Mouse (Mus musculus) hindbrain, embryonic 13.5 days (tissue): ENCODE measurements around the gene Ubxn10. TPM values are rescaled to one million over a fixed set of nuclear protein-coding genes. Genes with fewer than 3 reads are reported as not detected.

ENCODE experiments used
- ATAC-seq: fragments of 200-750 bp; cut with Nextera tagmentation; 2 replicates; pipeline ENCODE4 v1.8.0; 2017; ENCODE audit warnings: moderate TSS enrichment; ENCODE audit not compliant: low FRiP score
- H3K27ac ChIP-seq: fragments of 300-500 bp; sonication (generic); 2 replicates; pipeline ENCODE4 v1.5.1; 2015; ENCODE audit warnings: inconsistent platforms, mild to moderate bottlenecking, moderate library complexity
- H3K27me3 ChIP-seq: fragments of 300-500 bp; sonication (generic); 2 replicates; pipeline ENCODE4 v1.6.1; 2015; ENCODE audit warnings: mild to moderate bottlenecking, inconsistent platforms
- H3K36me3 ChIP-seq: fragments of 300-500 bp; sonication (generic); 2 replicates; pipeline ENCODE4 v1.6.1; 2015; ENCODE audit warnings: mild to moderate bottlenecking, inconsistent platforms
- H3K4me1 ChIP-seq: fragments of 300-500 bp; sonication (generic); replicated peaks from 2 replicates; pipeline ENCODE4 v1.6.1; 2015; ENCODE audit warnings: inconsistent platforms
- H3K4me2 ChIP-seq: fragments of 300-500 bp; sonication (generic); 2 replicates; pipeline ENCODE4 v1.6.1; 2015; ENCODE audit warnings: inconsistent platforms, mild to moderate bottlenecking, moderate library complexity
- H3K4me3 ChIP-seq: fragments of 300-500 bp; sonication (generic); 2 replicates; pipeline ENCODE4 v1.5.1; 2015; ENCODE audit warnings: mild to moderate bottlenecking, inconsistent platforms
- H3K9ac ChIP-seq: fragments of 300-500 bp; sonication (generic); 2 replicates; pipeline ENCODE4 v1.6.1; 2015; ENCODE audit warnings: mild to moderate bottlenecking, inconsistent platforms
- H3K9me3 ChIP-seq: fragments of 300-500 bp; sonication (generic); 2 replicates; pipeline ENCODE4 v1.6.1; 2016; ENCODE audit warnings: inconsistent platforms
- WGBS: fragments of 180-500 bp; shearing (Covaris S2); methylation state at CpG from one replicate; pipeline ENCODE4 v1.1.7; 2015; 5-methylcytosine and 5-hydroxymethylcytosine counted together
- polyA plus RNA-seq: library from polyadenylated mRNA; unstranded; fragments of >200 nt; fragmentation: Nextera tagmentation; extraction: Ambion mirVana; gene quantifications from 2 replicates; pipeline ENCODE4 v1.2.1, GENCODE M21; 2015

Ubxn10 gene
- polyA plus RNA-seq, 1 experiment from 2014 or later: 4.1 TPM

DNA sequence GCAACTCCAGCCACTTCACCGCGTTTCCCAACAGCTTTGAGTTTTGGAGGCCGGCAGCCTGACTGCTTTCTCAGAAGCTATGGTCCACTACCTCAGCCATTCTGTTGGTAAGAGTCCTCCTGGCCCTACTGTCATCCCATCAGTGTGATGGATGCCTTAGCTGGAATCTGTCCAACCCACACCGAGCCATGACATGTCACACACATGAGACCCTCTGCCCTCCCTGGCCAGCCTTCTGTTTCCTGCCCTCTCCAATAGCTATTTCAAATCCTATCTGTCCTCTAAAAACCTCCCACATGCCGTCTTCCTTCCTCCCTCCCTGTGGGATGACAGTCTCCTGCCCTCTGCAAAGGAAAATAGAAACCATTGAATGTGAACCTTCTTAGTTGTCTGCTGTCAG, 11.2 kb downstream of the Ubxn10 start:
- no peak for ATAC-seq
- Histone ChIP-seq H3K27ac (no peak overlapping the region), H3K4me3 (no peak overlapping the region), H3K27me3 (no peaks in the 10 kb centered on the region), H3K9me3 (no peaks in the 10 kb centered on the region), H3K9ac (no peak overlapping the region), H3K36me3 (no peaks in the 10 kb centered on the region), H3K4me2 (peak overlapping the region; percentile 60), H3K4me1 (peaks cover 33% of the 10 kb centered on the region)
- WGBS: 72% methylated on average over 5 of the region's 5 CpGs

DNA sequence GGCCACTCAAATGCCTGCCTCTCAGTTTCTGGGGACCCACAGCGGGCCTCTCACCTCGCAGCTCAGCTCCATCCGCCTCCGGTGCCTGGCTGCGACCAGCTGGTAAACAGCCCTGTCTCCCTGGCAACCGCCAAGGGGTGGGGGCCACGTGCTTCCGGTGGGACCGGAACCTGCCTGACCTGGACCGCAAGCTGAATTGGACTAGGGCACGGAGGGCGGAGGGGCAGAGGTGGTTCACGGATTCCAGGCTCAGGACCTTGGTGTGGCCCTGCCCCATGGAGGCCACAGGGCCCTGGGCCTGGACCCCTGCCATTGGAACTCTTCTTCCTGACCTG, 11.9 kb downstream of the Ubxn10 start:
- WGBS: 3% methylated on average over 13 of the region's 13 CpGs
- peak; percentile 83 for ATAC-seq
- H3K36me3 ChIP-seq: no peaks in the 10 kb centered on the region

DNA sequence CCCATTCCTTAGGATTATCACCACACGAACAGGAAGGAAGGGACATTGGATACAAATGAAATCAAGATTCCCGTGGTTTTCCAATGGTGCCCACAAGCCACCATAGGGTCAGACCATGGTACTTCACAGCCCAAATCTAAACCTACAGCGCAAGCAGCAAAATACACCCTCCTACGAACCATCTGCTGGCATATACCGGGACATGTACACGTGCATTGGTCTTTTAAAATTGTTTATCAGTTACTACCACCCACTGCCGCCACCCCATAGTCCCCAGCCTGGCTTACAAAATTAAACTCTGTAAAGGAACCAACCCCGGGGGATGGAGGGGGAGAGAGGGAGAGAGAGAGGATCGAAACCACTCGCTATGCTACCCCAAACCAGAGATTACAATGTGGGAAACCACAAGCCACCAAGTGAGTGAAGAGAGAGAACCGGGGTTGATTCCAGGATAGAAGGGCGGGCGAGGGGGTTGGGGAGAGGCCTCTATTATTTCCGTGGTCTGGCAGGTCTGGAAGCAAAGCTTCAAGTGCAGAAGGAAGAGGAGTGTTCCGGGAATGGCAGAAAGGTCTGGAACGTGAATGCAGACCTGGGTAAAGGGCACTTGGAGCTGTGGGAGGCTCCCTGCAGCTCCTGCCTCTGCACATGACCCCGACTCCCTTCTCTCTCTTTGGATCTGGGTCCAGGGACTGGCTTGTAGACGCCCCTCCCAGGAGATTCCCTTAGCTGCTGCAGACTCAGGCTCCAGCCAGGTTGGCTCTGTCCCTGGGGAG, 12.4 kb downstream of the Ubxn10 start, which contains the start of gene Pla2g2c:
Gene Pla2g2c, plus strand, starts transcription at position 439 of the 773 bp plus-strand sequence.
- peak within 1 kb of the TSS; percentile 66 for H3K9ac ChIP-seq
- peak within 1 kb of the TSS; percentile 60 for H3K4me2 ChIP-seq
- H3K9me3 ChIP-seq: no peaks in the 10 kb centered on the region
- H3K36me3 ChIP-seq: no peaks in the 10 kb centered on the region
- H3K4me3 ChIP-seq: peak within 1 kb of the TSS; percentile 37
- H3K27ac ChIP-seq: peak within 1 kb of the TSS; percentile 44
- 47% methylated on average over 18 of the region's 18 CpGs for WGBS
- no peak for ATAC-seq
- no peaks in the 10 kb centered on the region for H3K27me3 ChIP-seq
- peaks cover 32% of the 10 kb centered on the region for H3K4me1 ChIP-seq

More for the DNA sequence above, 11.9 kb downstream of the Ubxn10 start:
- peaks cover 33% of the 10 kb centered on the region for H3K4me1 ChIP-seq
- H3K9me3 ChIP-seq: no peaks in the 10 kb centered on the region
- H3K4me3 ChIP-seq: peak overlapping the region; percentile 37
- peak overlapping the region; percentile 60 for H3K4me2 ChIP-seq
- H3K9ac ChIP-seq: peak overlapping the region; percentile 66
- no peaks in the 10 kb centered on the region for H3K27me3 ChIP-seq
- H3K27ac ChIP-seq: peak overlapping the region; percentile 44; the same call in 1 of the 2 replicates

DNA sequence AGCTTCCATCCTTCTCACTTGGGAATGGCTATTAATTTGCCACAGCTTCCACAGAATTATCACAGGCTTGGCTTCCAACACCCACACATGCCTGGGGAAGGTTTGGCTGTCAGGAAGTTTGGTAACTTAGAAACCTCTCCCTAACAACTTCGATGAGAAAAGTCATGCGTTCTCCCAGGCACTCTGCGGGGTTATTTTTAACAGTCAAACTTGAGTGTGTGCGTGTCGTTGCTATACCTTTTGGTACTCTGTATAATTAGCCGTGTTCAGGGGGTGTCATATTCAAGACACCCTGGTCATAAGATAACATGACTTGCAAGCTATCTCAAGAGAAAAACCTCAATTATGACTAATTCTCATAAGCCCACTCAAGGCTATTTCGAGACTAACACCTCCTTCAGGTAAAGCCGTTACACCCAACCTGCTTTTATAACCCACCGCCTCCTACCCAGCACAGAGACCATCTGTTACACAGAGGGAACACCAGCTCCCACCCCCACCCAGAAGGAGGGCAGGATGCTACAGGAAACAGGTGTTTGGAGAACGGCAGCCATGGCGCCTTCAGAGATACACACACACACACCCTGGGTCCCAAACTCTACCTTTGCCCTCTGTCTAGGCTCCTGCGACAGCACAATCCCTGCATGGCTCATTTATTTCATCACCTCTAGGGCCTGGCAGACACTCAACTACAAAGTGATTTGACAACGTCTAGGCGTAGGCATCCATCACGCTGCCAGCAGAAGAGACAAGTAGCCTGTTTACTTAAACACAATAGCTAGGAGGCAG, 13.3 kb downstream of the Ubxn10 start:
- WGBS: 64% methylated on average over 15 of the region's 15 CpGs
- ATAC-seq: no peak
- H3K27me3 ChIP-seq: no peaks in the 10 kb centered on the region
- peaks cover 25% of the 10 kb centered on the region for H3K4me1 ChIP-seq
- H3K4me3 ChIP-seq: no peak overlapping the region
- peak overlapping the region; percentile 44; the same call in 1 of the 2 replicates for H3K27ac ChIP-seq
- H3K4me2 ChIP-seq: peak overlapping the region; percentile 60; the same call in 1 of the 2 replicates
- H3K36me3 ChIP-seq: no peaks in the 10 kb centered on the region
- no peaks in the 10 kb centered on the region for H3K9me3 ChIP-seq
- no peak overlapping the region for H3K9ac ChIP-seq

DNA sequence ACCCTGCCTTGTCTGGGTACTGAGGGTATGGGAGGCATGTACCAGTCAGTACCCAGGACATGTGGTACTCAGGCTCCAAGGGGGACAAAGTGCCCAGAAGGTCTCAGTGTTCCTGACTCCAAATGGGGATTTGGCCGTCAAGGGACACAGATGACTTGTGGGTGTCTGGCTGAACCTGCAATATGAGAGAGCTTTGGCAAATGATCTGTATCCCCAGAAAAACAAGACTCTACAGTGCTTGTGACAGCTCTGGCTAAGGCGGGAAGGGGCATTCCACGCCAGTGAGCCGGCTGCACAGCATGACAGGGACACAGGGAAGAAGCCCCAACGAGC, 17.7 kb downstream of the Ubxn10 start:
- no peaks in the 10 kb centered on the region for H3K9me3 ChIP-seq
- no peak for ATAC-seq
- H3K4me1 ChIP-seq: peaks cover 6% of the 10 kb centered on the region
- H3K4me3 ChIP-seq: no peak overlapping the region
- H3K27me3 ChIP-seq: no peaks in the 10 kb centered on the region
- H3K4me2 ChIP-seq: no peak overlapping the region
- H3K27ac ChIP-seq: no peak overlapping the region
- WGBS: 68% methylated on average over 5 of the region's 5 CpGs
- no peaks in the 10 kb centered on the region for H3K36me3 ChIP-seq
- H3K9ac ChIP-seq: no peak overlapping the region

DNA sequence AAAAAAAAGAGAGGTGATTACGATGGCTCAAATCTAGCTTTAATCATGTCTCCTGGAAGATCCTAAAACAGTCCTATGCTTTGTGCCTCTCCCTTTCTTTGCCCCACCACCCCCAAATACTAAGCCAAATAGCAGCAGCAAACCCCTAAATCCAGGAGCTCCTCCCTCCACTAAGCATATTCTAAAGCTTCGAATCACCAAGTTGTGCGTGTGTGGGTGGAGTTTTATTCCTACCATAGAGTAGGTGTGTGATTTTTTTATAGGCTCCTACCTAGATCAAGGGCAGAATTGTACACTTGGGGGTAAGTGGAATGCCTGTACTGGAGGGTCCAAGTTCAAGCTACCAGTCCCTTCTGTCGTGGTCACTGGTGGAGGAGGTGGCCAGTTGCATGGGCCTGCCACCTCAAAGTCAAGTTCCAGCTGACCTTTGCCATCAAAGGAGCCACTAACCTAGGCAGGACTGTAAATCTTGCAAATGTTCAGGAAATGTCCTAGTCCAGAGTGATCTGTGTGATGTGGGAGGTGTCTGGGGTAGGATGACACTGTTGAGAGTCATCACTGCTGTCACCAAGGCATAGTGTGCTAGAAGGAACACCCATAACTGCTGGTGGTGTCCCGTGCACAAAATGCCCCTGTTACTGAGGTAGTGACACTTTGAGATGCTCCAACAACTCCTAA, 18.2 kb downstream of the Ubxn10 start:
- Histone ChIP-seq H3K9ac (no peak overlapping the region), H3K27me3 (no peaks in the 10 kb centered on the region), H3K9me3 (no peaks in the 10 kb centered on the region), H3K27ac (no peak overlapping the region), H3K4me2 (no peak overlapping the region), H3K36me3 (no peaks in the 10 kb centered on the region), H3K4me3 (no peak overlapping the region), H3K4me1 (peaks cover under 1% of the 10 kb centered on the region; the same call in 1 of the 2 replicates)
- 87% methylated on average over 5 of the region's 5 CpGs for whole genome bisulfite sequencing
- no peak for ATAC-seq

DNA sequence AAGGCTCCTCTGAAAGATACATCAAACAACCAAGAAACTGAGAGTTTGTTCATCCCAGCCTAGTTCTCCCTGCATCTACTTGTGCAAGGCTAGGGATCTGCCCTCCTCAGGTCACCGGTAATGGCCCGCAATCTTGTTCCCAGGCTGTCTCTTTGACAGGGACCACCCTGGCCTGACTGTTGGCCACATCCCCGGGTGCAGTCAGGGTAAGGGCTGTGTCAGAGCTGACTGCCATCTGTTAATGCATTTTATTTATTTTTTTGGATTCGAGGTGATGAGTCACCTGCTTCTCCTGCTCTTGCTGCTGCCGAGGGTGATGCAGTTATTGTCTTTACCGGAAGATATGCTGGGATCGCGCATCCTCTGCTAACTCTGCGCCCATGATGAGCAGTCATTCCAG, 20.3 kb downstream of the Ubxn10 start:
- H3K4me3 ChIP-seq: no peak overlapping the region
- 92% methylated on average over 9 of the region's 9 CpGs for WGBS
- no peaks in the 10 kb centered on the region for H3K36me3 ChIP-seq
- H3K27me3 ChIP-seq: no peaks in the 10 kb centered on the region
- H3K4me2 ChIP-seq: no peak overlapping the region
- H3K27ac ChIP-seq: no peak overlapping the region
- ATAC-seq: no peak
- H3K4me1 ChIP-seq: no peaks in the 10 kb centered on the region
- H3K9ac ChIP-seq: no peak overlapping the region
- no peaks in the 10 kb centered on the region for H3K9me3 ChIP-seq

DNA sequence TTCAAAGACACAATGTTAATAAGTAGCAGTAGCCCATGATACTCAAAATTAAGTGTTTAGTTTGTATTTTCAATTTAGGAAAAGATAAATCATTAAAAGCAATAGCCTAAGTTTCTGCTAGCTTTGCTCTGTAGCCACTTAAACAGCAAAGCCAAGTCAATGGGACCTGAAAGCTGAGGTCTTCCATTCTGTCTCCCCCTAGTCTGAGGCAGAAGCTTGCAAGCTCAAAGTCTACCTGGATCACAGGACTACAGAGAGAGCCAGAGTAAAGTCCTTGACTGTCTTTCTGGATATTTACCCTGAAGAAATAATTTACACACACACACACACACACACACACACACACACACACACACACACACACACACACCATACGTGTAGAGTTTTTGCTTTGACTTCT, 22.8 kb downstream of the Ubxn10 start:
- Histone ChIP-seq H3K36me3 (no peaks in the 10 kb centered on the region), H3K9ac (no peak overlapping the region), H3K27ac (no peak overlapping the region), H3K4me3 (no peak overlapping the region), H3K9me3 (no peaks in the 10 kb centered on the region), H3K4me1 (peaks cover 16% of the 10 kb centered on the region), H3K4me2 (no peak overlapping the region), H3K27me3 (no peaks in the 10 kb centered on the region)
- no peak for ATAC-seq
- 93% methylated on average over 1 of the region's 1 CpGs for WGBS

DNA sequence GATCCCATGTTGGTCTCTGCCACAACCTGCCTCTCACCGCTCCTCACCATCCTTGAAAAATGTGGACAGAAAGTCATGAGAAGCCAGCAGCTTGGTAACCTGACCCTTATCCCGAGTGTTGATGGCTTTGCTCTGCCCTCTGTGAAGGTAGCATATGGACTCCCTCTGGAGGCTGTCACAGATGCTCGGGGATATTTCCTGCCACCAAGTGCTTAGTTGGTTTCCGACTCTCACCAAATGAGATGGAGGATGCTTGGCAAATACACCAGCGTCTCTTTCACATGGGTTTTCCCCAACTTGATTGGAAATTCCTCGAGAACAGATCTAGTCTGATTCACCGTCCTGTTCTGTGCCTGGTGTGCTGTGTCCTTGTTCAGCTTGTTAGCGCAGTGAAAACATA, 24.3 kb downstream of the Ubxn10 start:
- Histone ChIP-seq H3K27me3 (no peaks in the 10 kb centered on the region), H3K4me2 (no peak overlapping the region), H3K27ac (no peak overlapping the region), H3K4me3 (no peak overlapping the region), H3K9ac (no peak overlapping the region), H3K9me3 (no peaks in the 10 kb centered on the region), H3K4me1 (peaks cover 16% of the 10 kb centered on the region), H3K36me3 (no peaks in the 10 kb centered on the region)
- WGBS: 84% methylated on average over 8 of the region's 8 CpGs
- ATAC-seq: no peak

DNA sequence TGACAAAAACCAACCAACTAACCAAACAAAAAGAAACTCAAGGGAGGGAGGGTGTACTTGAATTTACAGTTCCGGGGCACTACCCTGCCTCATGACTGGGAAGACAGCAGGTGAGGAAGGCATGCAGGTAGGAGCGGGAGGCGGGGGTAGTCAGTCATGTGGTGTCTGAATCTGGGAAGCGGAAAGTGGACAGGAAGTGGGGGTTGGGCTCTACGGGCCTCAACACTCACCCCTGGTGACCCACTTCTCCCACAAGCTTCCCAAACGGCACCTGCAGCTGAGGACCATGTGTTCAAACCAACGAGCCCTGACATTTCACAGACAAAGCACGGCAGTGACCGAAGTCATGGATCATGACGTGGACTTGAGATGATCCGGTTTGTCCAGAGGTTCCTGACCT, 24.9 kb downstream of the Ubxn10 start:
- ATAC-seq: no peak
- H3K4me1 ChIP-seq: peaks cover 16% of the 10 kb centered on the region
- no peak overlapping the region for H3K4me2 ChIP-seq
- no peaks in the 10 kb centered on the region for H3K27me3 ChIP-seq
- WGBS: 90% methylated on average over 11 of the region's 11 CpGs
- no peaks in the 10 kb centered on the region for H3K36me3 ChIP-seq
- H3K4me3 ChIP-seq: no peak overlapping the region
- H3K9ac ChIP-seq: no peak overlapping the region
- H3K9me3 ChIP-seq: no peaks in the 10 kb centered on the region
- H3K27ac ChIP-seq: no peak overlapping the region

DNA sequence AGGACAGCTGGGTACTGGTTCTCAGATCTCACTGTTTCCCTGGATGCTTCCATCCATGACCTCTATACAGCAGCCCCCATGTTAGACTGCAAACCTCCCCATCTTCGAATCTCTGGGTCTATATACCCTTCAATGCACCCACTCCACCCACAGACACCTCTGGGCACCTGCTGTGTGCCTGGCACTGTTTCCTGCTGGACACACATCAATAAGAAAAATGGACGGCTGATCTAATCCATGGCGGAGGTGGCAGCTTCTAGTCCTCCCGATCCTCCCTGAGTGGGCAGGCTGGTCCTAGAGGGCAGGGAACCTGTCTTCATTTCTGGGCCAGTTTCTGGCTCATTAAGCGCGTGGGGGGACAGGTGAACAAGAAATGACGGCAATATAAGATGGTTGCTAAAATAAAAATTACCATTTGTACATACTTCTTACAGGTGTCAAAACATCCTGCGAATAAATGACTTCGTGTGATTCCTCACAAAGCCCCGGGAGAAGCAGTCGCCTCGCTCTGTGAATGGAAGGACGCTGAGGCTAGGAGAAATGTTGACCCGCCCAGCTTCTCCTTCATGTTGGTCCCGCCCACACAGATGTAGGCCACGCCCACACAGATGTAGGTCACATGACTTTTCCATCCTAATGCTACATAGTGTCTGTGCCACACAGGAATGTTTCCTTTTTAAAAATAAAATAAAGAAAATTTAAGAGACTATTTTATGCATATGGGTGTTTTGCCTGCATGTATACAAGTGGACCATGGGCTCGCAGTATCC, 25.7 kb downstream of the Ubxn10 start:
- Histone ChIP-seq H3K4me2 (no peak overlapping the region), H3K36me3 (no peaks in the 10 kb centered on the region), H3K27me3 (no peaks in the 10 kb centered on the region), H3K9me3 (no peaks in the 10 kb centered on the region), H3K4me1 (peaks cover 16% of the 10 kb centered on the region), H3K27ac (peak overlapping the region; percentile 76), H3K4me3 (no peak overlapping the region), H3K9ac (no peak overlapping the region)
- ATAC-seq: no peak
- 67% methylated on average over 17 of the region's 17 CpGs for WGBS

DNA sequence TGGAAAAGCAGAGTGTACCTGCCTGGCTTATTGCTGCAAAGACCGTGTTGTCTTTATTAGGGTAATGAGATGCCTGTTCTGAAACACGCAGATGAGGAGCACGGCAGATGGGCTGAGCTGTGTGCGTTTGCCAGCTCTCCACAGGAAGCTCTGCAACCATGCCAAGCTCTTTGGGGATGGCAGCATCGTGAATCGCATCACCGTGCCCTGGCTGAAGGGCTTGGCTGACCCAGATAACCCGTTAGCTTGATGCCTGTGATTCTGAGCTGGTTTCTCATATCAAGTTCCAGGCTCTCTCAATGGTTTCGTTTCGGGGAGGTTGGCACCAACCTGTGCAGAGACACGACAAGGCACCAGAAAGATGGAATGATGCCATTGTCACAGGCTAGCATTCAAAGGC, 26.3 kb downstream of the Ubxn10 start:
- peak overlapping the region; percentile 76 for H3K27ac ChIP-seq

More for the DNA sequence above, 26.3 kb downstream of the Ubxn10 start:
- WGBS: 70% methylated on average over 11 of the region's 11 CpGs
- Histone ChIP-seq H3K9me3 (no peaks in the 10 kb centered on the region), H3K36me3 (no peaks in the 10 kb centered on the region), H3K4me2 (no peak overlapping the region), H3K9ac (no peak overlapping the region), H3K4me1 (peaks cover 16% of the 10 kb centered on the region), H3K4me3 (no peak overlapping the region), H3K27me3 (no peaks in the 10 kb centered on the region)
- no peak for ATAC-seq
